Mouse (Mus musculus) E14TG2a.4 (cell line): ENCODE measurements at regions not wholly inside any gene's neighbourhood (a gene's known extent, or its start where the extent isn't known, plus 50 kb on each side); places are given as distances from the start of the nearest gene placed in this dataset.

ENCODE experiments used
- CTCF ChIP-seq: conservative IDR thresholded peaks from 2 replicates; pipeline ENCODE4 v1.5.1; 2014; ENCODE audit warnings: low read length
- NANOG ChIP-seq: IDR thresholded peaks from 2 replicates; pipeline ENCODE4 v1.6.1; 2014; ENCODE audit warnings: borderline replicate concordance, low read length, mixed read lengths

DNA sequence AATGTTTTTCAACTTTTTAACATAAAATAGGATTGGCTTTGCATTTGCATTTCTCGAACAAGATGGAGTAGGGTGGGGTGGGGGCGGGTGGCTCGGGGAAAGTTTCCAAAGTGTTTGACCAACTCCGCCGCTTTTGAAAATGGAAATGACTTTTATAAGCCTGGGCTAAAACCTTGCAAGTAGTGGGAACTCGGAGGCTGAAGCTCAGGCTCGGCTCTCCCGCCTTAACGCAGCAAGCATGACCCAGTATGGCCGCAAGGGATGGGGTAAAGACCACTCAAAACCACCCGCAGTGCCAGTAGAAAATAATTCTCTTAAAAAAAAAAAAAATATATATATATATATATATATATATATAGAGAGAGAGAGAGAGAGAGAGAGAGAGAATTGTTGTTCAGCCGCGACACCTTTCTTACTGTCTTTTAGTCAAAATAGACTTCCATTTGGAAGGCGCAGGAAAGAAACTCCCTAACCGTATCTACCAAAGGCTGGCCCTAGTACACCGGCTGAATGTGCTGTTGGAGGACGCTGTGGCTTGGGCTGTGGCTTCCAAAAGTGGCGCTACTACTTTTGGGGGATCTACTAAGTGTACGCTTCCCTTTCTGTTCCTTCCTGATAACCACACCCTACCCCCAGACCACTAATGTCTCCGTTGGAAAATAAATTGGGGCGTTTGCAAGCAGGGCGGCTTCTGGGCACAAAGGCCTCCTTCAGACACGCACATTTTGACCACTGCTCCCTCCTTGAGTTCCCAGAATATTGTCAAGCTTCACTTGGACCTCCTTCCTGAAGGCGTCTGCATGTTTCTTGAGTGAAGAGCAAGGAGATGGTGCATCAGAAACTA is 126.2 kb downstream of the Nkx6-1 start:
- TF ChIP-seq CTCF, result no peak
- TF ChIP-seq NANOG, result no peak
